Mouse (Mus musculus) heart, postnatal 14 days (tissue): ENCODE results near the gene Cdk14. TPM values are rescaled to one million over a fixed set of nuclear protein-coding genes. Genes with fewer than 3 reads are reported as not detected.
A peak's percentile ranks its signal among the peaks of the same experiment; 100 is the strongest.
"Not testable (repeated sequence)": the region's sequence is repeated elsewhere in the genome, so short reads cannot be mapped to it uniquely, and the experiment has no call there.

Source experiments
- DNase-seq, 2 experiments: peaks; one replicate each; pipeline ENCODE4 v3.0.0; 2021 to 2022
- intact Hi-C: fragments of 180-260 bp; cut with DNase I; formaldehyde crosslinking; loops from one replicate; pipeline ENCODE4 v1.15.1; 2025
- total RNA-seq, 2 experiments: library from RNA; stranded (reverse); gene quantifications; 2 replicates each; pipeline ENCODE4 v1.2.3; 2021

The Cdk14 gene
- total RNA-seq, 2 experiments from 2014 or later = 13.4 to 14.6 TPM

DNA sequence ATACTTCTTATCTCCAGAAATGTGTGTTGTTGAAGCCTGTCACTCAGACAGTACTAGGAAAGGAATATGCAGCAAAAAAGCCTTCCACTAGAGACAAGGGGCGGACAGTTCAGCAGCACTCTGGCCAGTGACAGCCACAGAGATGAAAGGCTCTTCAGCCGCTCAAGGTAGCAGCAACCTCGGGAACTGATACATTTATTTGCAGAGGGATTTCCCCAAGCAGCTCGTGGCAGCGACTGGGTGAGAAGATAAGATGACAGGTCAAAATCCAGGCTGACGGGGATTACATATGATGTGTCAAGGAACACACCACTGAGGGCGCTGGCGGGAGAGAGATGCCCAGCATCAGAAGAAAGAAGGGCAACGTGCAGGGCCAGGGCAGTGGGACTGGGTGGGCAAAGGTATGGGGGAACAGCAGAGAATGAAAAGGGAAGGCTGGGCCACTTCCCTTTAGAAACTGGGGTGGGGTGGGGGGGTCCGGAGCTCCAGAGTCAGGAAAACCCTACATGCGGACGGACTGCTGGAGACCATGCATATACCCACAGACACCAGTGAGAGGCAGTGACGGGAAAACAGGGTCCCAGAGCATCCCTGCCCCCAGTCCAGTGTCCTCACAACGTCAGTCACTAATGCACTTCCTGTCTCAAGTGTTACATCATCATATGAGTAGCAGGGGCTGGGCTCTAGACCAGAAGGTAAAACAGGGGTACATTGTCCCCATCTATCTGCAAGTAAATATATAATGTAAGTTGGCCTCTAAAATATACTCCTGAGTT is 51.5 kb downstream of the Cdk14 start:
- intact Hi-C loops = no loop called here
- no peak for DNase-seq

DNA sequence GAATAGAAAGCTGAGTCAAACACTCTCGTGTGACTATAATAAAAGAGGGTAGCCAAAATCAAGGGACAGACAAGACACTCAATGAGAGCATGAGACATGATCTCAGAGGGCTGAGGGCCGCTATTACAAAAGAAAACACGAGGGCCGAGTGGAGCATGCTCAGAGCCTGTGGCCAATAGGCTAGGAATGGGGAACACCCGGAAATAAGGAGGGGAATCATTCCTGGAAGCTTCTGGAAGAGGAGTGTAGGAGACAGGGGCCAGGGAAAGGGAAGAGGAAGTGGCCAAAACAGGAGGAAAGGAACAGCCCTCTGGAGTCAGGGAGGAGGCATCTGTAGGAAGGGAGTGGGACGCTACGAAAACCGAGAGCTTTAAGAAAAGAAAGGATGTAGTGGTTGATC is 52.6 kb downstream of the Cdk14 start:
- intact Hi-C loops = no loop called here

DNA sequence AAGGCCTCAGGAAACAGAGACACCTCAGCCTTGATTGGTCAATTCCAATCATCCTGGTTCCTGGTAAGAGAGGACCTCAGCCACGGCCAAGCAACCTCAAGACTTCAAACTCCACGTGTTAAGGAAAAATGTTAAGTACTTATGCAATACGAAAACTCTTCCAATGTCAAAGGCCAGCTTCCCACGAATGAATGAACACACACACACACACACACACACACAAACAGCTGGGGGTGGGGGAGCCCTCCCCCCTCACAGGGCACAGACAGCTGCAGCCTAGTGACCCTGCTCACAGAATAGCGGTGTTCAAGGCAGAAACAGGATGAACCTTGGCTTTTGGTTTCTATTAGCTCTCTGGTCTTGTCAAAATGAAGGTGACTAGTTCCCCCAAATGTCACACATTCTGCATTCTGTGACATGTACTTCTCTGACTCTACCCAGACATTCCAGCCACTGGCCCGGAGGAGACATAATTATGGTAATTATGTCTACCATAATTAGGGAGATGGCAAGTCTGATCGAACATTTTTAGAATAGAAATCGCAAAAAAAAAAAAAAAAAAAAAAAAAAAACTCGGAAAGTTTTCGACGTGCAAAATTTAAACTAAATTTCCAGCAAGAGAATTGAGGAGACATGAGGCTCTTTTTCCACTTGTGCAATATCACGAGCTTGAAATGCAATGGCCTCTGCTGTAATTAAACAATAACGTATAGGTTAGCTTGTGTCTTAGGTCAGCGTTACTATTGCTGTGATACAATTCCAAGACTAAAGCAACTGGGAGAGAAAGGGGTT is 54.6 kb downstream of the Cdk14 start:
- intact Hi-C loops = no loop called here
- DNase-seq = no peak

More for the DNA sequence above, 52.6 kb downstream of the Cdk14 start:
- no peak for DNase-seq

DNA sequence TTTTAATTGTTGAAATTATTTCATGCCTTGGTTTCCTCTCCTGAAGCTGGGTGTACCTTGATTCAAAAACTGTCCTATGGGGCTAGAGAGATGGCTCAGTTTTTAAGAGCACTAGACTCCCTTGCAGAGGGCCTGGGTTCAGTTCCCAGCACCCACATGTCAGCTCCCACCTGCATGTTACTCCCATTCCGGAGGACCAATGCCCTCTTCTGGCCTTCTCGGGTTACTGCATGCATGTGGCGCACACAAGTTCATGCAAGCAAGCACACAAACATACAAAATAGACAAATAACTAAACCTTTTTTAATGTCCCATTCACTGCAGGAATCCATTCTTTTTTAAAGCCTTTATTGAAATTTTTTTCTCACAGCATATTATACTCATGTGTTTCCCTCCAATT is 58.4 kb downstream of the Cdk14 start:
- DNase-seq = no peak
- intact Hi-C loops = no loop called here

DNA sequence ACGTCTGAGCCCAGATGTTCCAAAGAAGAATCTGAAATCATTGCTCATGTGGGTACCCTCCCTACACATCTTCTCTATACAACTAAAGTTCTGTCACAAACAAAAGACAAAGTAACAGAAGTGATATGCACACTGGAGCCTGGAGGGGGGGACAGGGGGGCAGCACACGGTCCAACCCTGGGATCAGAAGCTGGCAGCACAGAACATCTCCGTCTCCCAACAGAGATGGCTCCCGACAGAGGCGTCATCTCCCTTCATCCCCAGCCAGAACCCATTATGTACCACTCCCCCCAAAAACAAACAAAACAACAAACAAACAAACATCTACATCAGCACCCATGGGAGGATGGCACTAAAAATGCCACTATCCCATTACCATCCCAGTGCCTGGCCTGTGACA is 59.8 kb downstream of the Cdk14 start:
- intact Hi-C loops = no loop called here
- no peak for DNase-seq

DNA sequence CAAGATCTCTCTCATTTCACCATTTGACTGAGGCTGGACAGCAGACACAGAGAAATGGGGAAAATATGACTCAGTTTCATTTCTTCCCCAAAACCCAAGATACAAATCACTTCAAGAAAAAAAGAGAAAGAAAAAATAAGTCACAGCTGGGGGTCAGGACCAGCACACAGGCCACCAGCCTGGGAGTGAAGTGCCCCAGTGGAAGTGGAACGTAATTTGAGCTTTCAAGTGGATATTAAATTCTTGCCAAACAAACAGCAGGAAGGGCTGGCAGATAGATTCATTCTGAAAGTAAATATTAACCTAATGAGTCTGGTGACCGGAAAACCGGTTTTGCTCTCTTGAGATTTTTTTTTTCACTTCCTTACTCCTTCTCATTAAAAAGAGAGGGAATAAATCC is 60.2 kb downstream of the Cdk14 start:
- intact Hi-C loops = no loop called here
- no peak for DNase-seq

DNA sequence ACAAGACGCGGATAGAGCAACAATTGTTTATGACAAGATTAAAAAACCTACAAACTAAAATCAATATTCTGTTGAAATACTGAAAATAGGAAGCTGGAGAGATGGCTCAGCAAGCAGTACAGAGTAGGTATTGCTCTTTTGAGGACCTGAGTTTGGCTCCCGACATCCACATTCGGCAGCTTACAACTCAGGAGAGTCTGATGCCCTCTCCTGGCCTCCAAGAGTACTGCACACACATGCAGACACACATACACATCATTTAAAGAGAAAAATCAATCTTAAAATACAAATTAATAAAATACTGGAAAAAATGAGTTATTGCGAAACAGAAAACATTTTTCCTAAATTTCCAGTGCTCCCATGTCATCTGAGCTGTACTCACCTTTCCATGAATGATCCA is 60.7 kb downstream of the Cdk14 start:
- no peak for DNase-seq
- intact Hi-C loops = no loop called here

DNA sequence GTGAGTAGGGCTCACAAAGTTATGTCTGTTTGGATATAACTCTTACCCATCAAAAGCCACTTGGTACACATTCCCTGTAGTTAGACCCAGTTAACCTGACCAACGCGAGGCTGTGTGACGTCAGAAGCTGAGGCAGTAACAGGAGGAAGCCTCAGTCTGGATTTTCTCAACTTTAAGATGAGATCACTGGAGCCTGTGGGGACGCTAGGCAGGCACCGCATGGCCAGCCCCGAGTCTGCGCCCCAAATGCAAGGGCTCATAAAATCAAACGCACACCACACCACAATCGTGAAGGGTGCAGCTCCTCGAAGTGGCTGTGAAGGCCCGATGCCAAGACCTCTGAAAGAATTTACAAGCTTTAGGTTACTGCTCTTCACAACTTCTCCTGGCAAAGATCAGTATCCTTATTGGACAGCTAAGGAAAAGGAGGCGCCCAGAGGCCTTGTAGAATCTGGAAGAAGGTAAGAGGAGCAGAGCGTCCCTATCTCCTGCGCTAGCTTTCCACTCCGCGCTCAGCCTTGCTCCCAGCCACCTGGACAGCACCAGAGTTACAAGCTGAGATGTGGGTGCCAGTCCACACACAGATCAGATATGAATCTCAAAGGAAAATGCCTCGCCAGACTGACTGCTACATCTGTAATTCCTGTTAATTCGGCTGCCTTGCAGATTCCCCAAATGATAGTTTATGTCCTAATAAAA is 61.9 kb downstream of the Cdk14 start:
- no peak for DNase-seq
- intact Hi-C loops = no loop called here

DNA sequence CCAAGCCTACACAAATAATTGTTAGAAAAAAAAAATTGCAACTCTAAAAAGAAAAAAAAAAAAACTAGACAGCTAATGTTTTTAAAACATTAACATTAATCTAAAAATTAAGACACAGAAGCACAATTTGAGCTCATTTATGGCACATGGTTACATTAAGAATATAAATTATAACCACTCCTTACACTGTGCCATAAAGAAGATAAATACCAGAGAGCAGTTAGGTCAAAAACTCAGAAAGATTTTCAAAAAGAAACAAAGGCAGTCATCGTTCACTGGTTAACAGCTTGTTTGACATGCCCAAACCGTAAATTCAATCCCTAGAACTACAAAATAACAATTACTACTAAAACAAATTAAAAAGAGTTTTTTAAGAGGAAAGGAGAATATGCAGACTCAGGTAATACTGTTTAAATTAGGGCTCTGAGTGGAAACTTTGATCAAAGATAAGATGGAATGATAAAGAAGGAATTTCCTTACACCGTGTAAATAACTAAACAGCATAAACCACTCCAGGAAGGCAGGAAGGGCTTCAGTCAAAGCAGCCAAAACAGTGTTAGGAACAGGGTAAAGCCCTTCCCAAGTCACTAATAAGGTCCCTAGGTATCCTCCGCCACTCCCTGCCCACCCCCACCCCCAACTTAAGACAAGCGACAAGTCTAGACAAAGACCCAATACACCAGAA is 65.3 kb downstream of the Cdk14 start:
- DNase-seq = no peak
- intact Hi-C loops = no loop called here

DNA sequence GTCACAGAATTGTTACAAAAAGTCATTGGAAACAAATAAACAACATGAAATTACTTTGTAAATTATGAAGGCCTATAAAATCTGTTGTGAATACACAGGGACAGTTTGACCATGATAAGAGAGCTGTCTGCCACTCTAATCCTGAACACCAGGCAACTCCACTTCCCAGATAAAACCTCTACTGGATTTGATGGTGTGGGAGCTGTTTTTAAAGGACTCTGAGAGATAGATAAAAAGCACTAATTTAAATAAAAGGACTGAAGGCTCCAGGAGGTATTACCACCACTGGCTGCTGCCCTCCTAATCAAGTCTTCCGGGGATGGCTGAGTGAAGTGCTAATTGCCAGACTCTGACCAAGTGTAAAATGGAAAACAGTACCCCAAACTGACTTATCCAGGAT is 66.2 kb downstream of the Cdk14 start:
- intact Hi-C loops = no loop called here

DNA sequence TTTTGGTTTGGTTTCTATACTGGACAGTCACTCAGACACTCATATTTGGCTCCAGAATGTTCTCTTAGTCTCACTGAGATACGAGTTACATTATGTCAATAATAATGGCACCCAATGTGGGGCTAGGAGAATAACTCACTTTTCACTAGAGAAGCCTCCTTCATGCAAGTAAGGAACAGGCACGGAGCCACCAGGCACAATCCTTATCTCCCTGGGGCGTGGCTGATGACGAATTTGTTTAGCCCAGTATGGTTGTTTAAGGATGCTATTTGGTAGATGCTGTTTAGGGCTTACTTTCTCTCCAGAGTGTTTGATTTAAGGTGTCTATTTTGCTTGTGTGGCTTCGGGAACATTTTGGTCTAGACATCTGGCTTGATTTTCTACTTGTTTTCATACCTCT is 75.5 kb downstream of the Cdk14 start:
- DNase-seq = no peak
- intact Hi-C loops = no loop called here

More for the DNA sequence above, 66.2 kb downstream of the Cdk14 start:
- DNase-seq = no peak

DNA sequence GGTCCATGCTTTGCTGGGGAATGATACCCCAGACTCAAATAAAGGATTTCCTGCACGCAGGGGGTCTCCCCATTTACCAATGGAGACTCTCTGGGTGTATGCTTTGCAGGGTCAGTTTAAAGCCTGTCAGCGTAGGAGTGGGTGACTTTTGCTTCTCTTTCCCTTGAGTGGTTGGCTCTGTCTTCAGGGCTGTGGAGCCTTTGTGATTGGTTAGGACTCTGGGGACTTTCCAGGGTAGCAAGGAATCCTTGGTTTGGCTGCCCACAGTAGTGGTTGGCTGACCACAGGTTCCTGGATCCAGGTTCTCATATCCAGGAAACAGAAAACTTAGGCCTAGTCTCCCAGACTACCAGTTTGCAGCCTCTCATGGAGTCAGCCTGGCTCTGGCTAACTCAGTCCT is 76.4 kb downstream of the Cdk14 start:
- DNase-seq = peak in 1 of 2 experiments; percentile 10
- intact Hi-C loops = loop anchor here (1.0 kb wide), 1 partner anchor 36 kb away; no protein-coding TSS in a partner anchor

DNA sequence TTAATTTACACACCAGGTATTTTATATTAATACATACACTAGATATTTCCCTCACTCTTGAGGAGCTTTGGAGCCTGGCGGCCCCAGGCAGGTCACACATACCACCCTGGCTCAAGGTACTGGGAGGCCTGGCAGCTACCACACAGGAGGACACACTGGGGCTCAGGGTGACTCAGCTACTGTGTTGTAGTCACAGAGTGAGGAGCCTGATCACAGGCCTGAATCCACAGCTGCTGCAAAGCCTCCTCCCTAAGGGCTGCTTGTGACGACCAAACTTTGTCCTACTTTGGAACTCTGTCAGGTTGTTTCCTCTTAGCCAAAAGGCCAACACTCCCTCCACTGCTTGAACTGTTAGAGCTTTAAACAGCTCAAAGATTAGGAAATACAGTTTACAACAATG is 76.8 kb downstream of the Cdk14 start:
- intact Hi-C loops = loop anchor here (1.0 kb wide), 1 partner anchor 36 kb away; no protein-coding TSS in a partner anchor
- peak; percentile 46 to 60 for DNase-seq

DNA sequence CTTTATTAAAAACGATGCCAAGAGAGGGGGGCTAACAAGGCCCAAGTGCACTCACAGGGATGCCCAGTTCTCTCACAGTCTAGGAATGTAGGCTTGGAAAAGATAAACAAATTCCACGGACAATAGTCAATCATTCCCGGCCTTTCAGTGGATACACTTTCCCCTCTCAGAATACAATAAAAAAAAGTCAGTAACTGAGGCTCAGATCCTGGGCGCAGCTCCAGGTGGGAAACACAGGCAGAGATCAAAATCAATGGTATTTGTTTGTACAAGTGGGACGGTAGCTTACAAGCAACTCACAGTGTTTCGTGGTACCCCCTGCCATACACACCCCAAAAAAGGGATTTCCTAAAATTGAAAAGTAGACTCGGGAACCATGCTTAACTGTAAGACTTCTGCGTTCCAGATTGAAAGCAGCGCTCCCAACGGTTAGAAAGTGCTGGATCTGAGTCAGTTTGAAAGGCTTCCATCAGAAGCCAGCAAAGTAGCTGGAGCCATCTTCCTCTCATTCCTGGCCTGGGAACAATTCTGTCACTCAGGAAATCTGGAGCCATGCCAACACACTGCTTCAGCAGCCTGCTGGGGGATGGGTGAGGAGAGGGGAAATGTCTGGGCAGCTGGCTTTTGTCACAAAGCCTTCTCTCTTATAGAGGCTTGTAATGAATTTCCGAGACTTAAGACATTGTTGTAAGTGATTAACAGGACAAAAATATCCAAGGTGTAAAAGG is 77.5 kb downstream of the Cdk14 start:
- intact Hi-C loops = loop anchor here (1.0 kb wide), 1 partner anchor 37 kb away; no protein-coding TSS in a partner anchor
- DNase-seq = peak; percentile 80 to 91

DNA sequence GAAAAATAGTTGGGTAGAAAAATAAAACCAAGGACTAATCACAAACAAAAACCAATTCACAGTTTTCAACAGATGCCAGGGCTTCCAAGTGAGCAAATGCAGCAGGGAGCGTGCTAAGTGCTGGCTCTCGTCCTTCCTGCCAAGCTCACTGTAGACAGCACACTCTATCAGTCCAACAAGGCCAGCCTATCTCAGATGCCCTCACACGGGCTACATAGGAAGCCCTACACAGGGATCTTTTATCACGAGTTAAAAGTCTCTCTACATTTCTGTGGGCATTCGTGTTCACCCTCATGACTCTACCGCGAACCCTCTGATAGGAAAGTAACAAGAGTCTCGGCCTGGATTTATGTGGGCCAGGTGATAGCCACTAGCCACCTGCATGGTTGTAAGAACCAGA is 78.5 kb downstream of the Cdk14 start:
- no peak for DNase-seq
- intact Hi-C loops = no loop called here

DNA sequence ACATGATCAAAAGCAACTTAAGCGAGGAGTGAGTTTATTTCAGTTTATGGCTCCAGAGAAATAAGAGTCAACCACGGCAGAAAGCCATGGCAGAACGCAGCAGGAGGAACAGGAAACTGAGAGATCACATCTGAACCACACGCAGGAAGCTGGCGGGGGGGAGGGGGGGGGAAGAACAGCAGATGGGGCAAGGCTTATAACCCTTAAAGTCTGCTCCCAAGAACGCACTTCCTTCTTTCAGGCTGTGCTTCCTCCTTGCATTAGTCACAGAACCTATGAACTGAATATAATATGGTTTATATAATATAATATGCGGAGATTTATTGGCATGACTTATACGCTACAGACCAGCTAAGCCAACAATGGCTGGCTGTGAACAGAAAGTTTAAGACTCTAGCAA is 86.2 kb downstream of the Cdk14 start:
- intact Hi-C loops = no loop called here
- DNase-seq = no peak

DNA sequence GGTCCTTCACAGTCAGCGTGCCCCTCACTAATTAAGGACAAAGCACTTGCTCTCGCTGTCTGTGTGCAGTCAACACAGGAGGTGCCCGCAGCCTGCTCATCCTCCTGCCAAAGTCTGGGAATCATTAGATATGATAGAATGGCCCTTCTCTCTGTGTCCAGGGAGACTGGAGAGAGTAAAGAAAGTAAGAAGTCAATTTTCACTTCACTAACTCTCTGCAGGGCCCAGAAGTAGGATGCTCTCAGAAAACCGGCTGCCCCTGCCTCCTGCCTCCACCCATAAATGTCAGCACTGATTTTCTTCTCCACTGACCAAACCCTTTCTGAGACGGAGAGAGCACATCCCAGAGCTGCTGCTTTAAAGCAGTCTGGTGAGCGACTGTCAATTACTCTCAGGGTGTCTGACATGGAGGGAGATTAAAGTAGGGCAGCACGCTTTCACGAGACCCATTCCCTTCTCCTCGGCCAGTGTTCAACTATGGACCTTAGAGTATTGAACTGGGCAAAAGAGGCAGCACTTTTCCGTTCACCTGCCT is 89.1 kb downstream of the Cdk14 start:
- DNase-seq = no peak
- intact Hi-C loops = no loop called here

DNA sequence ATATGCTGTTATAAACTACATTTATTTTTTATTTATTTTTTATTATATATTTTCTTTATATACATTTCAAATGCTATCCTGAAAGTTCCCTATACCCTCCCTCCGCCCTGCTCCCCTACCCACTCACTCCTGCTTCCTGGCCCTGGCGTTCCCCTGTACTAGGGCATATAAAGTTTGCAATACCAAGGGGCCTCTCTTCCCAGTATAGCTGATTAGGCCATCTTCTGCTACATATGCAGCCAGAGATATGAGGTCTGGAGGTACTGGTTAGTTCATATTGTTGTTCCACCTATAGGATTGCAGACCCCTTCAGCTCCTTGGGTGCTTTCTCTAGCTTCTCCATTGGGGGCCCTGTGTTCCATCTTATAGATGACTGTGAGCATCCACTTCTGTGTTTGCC is 91.1 kb downstream of the Cdk14 start:
- intact Hi-C loops, DNase-seq: not testable (repeated sequence)

DNA sequence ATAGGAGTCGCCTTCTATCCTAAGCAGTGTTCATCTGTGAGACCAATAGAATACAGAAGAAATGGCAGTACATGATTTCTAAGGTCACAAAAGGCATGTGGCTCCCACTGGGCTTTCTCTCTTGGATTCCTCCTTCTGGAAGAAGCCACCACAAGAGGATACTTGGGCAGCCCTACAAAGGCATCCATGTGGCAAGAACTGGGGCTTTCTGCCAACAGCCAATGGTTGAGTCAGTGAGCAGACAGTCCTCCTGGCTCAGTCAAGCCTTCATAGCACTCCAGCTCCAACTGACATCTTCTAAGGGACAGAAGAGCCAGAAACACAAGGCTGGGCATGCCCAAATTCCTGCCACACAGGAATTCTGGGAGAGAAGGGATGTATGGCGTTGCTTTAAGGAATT is 93.4 kb downstream of the Cdk14 start:
- DNase-seq = peak in 1 of 2 experiments; percentile 13
- intact Hi-C loops = no loop called here

DNA sequence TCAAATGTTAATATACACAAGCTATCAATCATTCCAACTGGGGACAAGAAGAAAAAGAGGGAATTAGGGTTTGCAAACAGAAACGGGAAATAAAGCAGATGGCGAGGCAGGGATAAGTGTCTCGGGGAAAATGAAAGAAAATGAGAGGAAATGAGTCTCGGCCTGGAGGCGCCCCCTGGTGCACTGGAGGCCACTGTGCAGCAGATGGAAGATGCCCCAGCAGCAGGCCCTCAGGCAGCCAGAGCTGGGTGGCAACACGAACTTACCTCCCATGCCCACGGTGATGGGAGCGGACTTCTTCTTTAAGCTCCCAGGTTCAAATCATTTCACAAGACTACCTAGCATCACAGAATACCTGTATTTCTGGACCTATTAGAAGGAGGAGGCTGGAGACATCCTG is 97.4 kb downstream of the Cdk14 start:
- intact Hi-C loops = no loop called here
- DNase-seq = no peak
